Mouse (Mus musculus) v-Abl transformed pro-B cells (cell line): ENCODE measurements at regions not wholly inside any gene's neighbourhood (a gene's known extent, or its start where the extent isn't known, plus 50 kb on each side); places are given as distances from the start of the nearest gene placed in this dataset.

ENCODE experiments used
- in situ Hi-C, 2 experiments: fragments of 400-800 bp; cut with MboI; formaldehyde crosslinking; loops; one replicate each; pipeline ENCODE4 v1.15.1; 2025; ENCODE audit not compliant: unreplicated experiment in 2 of 2

DNA sequence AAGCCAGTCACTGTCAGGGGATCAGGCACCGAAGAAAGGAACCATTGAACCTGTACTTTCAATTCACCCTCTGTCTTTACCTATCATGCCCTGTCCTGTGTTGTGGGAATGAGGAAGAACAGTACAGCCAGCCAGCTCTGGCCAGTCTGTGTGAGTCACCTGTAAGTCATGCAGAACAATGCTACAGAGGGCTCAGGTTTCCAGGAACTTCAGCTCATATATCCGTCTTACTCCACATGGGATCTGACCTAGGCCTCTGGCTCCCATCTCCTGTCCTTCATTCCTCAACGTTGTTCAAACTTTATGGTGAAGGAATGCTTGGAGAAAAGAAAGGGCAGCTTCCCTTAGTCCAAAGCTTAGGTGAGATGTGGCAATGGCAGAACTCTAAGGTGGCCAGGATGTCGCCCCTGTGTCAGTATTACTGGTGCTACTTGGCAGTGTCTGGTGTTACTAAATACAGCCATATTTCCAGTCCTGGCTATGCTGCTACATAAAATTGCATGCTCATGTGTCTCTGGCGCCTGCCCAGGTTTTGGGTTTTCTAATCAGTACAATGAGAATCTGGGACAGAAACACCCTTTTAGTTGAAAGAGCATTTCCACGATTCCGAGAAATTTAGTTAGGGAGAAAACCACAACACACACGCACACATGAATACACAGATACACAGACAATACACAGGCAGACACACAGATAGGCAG is 140.7 kb upstream of the Gmds start:
- in situ Hi-C loops, result no loop called here

DNA sequence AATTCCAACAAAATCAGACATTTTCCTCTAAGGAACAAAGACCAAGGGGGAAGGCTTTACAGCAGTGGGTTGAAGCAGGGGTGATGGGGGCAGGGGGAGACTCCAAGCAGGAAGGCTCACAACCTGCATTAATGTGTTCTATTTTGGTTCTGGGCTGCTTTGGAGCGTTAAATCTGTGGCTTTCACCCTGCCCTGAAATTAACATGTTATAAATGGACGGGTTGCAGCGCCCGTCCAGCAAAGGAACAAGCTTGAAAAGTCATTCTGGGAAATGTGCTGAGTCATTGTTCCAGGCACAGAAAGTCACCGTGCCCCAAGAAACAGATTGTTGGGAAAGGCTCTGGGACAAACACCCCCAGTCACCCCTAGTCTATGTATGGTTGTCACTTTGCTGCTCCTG is 127.2 kb upstream of the Gmds start:
- in situ Hi-C loops, result no loop called here

DNA sequence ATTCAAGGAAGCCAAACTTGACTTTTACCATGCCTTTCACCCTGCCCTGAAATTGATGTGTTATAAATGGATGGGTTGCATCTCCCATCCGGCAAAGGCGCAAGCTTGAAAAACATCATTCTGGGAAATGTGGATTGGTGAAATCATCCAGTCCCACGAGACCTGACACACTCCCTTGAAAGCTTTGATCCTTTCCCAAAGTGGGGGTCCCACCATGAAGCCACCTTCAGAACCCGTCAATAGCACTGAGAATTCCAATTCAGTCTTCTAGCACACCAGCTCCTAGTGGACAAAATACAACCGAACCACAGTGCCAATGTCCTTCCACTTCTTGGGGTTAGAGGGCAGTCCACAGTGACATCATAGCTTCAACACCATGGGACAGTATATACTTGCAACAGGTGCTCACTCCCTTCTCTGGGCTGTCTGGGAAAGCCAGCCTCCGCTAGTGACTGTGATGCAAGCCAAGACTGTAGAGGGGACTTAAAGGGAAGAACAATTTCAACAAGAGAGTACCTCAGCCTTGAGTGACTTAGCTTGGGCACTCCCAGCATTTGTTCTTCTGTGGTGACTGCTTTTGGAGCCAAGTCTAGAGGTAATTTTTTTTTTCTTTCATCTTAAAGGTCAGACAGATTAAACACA is 126.6 kb upstream of the Gmds start:
- in situ Hi-C loops, result no loop called here

DNA sequence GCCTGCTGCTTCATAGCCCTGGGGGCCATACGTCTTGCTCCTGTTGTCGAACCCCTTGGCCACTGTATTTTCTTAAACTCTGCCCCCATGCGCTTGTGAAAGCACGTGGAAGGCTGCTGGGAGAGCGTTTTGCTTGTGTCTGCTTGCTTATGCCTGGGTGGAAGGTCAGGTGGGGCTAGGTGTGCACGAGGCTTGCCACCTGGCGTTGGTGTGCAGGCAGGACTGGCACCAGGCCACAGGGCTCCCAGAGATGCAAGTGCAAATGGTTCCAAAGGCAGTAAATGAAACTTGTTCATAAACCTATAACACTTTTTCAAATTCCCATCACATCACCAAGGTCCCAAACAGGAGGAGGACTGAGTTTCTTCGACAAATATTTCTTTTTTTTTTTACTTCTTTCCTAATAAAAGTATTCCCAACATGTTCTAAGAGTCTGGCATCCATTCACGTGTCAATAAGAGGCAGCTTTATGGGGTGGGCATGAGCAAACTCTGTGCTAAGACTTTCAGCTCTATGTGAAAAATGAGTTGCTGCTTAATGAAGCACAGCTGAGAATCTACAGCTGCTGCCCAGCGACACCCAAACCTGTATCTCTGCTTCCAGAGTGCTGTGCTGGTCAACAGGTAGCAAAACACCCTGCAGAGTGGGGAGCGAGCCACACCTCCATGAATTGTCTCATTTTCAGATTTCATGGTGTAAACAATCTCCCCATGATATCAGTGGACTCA is 116.0 kb upstream of the Gmds start:
- in situ Hi-C loops, result no loop called here

DNA sequence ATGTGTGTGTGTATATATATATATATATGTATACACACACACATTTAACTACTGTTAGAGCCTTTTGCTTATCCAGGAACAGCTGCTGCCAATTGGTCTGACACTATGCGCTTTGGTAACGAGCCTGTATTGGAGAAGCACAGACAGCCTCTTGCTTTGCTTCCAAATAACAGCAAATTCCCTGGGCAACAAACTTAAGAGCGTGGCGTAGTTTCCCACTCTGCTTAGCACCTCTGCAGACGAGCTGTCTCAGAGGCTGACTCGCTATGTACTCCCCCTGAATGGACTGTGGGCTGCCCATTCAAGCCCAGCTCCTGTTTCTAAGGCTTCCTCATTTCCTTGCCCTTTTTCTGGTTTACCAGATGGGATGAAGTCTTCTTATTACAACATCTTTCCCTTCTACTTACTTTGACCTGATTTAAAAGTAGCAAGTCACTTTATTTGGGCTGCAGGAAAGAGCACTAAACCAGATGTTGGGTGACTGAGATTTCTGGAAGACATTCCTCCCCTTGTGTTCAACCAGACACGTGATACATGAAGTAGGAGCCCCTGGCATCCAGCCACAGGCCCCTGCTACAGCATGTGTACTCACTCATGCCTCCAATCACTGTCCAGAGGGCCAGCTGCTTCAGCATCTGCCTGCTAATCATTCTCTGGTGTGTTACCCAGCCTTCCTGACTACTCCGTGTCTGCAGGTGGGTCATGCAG is 111.3 kb upstream of the Gmds start:
- in situ Hi-C loops, result no loop called here

DNA sequence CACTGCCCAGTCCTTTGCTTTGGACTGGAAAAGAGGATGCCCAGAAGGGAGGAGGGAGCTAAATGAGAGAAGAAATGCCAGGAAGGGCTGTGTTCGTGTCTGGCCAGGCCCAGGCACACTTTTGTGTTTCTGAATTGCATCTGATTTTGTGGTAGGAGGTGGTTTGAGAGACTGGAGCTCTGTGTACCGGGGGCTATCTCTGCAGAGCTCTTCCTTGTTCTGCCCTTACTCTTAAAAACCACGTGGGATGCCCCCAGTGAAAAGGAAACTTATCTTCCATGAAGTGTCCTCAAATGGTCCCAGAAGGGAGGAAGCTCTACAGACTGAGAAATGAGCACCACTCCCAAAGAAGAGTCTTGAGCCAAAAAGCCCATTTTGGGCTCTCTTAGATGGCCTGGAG is 106.0 kb upstream of the Gmds start:
- in situ Hi-C loops, result no loop called here

DNA sequence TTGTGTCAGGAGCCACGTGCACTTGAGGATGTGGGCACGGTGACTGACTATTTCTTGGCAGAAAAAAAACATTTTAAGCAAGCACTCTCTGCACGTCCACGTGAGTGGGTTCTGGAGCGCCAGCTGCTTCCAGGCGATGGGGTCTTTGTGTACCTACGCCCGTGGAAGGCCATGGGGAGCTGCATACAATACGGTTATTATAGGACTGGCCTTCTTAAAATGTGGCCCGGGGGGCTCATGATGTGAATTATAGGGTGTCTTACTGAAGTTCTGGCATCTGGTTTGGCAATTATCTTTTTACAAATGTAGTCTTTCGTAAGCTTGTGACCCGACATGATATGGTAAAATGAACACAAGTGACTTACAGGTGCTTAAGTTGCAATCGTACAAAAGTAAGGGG is 103.5 kb upstream of the Gmds start:
- in situ Hi-C loops, result no loop called here

DNA sequence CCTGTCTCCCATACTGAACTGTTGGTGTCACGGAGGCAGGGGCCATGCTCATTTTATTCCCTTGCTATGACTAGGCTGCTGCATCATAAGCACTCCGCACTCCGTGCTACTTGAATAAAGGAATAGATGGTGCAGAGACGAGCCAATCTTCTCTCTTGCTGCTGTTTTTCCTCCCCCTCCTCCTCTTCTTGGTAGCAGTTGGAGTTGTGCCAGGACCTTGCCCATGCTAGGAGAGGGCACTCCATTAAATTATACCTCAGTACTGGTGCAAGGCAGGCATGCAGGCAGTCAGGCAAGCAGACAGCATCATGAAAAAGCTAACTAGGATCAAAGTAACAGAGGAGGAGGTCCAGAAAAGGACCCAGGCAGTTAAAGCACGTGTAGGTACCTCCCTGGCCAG is 96.6 kb upstream of the Gmds start:
- in situ Hi-C loops, result no loop called here

DNA sequence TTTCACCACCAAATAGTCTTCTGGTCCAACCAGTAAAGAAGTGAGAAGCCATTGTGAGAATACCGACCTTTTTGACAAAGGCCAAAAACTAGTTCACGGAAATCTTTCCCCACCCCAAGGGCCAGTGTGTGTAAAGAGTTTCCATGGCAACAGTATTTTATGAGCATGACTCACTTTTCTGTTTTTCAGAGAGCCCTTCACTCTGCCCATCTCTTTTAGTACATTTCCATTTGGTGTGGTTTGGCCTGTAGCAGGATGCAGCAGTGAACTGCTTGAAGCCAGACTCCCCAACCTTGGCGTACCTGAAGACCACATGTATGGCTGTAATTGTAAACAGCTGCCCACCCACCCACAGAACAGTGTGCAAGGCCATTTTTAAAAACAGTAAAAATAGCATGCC is 89.9 kb upstream of the Gmds start:
- in situ Hi-C loops, result no loop called here

DNA sequence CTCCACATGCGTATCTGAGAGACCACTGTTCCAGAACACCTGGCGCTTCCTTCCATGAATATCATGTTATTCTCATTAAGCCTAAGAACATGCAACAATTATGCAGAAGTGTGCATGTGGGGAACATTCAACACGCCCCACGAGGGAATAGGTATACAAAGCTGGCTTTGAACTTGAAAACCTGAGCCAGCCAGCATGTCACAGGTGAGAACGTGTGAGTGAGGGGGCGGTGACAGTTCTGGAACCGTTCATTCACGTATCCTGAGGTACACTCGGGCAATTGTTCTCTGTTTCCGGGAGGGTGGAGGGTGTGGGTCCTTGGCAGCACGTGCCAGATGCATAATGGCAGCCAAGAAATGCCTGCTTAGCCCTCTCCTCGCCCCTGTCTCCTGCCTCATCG is 88.4 kb upstream of the Gmds start:
- in situ Hi-C loops, result no loop called here

DNA sequence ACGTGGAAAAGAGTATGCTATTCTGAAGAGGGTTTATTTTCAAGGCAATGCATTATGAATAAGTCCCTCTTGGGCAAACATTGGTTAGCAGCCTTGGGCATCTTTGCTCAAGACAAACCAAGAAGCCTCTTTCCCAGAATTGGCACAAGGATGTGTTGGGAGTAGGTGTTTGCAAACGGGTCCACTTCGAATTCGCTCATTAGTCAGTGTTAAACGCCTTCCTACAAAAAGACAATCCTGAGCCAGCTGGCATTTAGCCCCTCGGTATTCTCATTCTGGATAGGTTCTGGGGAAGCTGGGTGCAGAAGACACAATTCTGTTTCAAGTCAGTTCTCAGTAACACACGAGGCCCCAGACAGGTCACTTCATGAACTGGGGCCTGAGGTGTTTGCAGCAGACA is 87.7 kb upstream of the Gmds start:
- in situ Hi-C loops, result no loop called here

DNA sequence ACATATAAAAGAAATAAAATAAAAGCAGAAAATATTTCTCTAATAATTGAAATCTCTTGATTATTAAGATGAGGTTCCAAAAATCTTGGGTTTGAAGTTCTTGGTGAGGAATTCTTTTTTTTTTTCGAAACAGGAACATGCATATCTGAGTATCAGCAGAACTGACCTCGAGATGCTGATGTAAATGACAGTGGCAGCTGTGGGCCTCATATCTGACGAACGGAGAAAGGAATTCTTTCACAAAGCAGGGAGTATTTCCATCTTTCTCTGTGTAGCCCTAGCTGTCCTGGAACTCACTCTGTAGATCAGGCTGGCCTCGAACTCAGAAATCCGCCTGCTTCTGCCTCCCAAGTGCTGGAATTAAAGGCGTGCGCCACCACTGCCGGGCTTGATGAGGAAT is 86.0 kb upstream of the Gmds start:
- in situ Hi-C loops, result loop anchor here in 1 of 2 experiments (25.0 kb wide), 1 partner anchor 1337 kb away; no protein-coding TSS in a partner anchor

DNA sequence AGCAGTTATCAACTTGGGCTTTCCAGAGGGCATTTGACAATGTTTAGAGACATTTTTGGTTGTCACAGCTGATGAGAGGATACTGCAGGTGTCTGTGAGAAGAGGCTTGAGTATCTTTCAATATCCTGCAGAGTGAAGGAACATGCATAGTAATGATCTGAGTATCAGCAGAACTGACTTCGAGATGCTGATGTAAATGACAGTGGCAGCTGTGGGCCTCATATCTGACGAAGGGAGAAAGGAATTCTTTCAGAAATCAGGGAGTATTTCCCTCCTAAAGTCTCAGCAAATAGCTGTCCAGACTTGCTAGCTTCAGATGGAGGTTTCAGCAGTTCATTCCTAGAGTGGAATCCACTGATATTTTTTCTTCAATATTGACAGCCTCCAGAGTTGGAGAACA is 83.9 kb upstream of the Gmds start:
- in situ Hi-C loops, result loop anchor here in 1 of 2 experiments (25.0 kb wide), 1 partner anchor 1335 kb away; no protein-coding TSS in a partner anchor

DNA sequence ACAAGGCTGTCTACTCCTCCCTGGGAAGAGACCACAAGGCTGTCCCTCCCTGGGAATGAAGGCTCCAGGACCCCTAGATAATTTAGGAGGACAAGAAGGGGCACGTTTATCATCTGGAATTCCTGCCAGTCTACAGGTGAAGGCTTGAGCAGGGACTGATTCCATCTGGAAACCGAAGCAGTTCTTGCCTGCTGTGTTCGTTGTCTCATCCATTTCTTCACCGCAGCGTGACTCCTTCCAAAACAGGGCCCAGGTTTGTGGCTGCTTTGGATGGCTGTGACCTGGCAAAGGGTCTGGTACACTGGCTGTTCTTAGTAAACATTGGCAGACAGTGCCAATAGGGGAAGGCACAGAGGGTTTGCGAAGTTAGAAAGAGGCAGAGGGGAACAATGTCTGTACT is 80.8 kb upstream of the Gmds start:
- in situ Hi-C loops, result loop anchor here (10.0 to 25.0 kb wide), 3 partner anchors 185 to 1332 kb away; no protein-coding TSS in a partner anchor

DNA sequence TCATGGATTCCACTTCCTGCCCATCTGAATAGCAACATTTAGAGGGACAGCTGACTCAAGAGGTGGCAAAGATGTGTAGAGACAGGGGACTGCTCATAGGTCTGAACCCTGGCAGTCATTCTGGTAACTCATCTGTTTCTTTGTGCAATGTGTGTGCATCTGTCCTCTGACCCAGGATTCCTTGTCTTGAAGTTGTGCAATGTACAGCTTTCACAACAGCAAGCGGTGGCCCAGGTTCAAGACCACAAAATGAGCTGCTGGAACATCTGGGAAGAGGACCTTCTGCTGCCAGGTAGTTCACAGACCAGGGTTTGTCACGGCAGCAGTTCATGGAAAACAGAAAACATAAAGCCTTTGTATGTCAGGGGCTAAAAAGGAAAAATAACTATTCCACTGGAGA is 80.1 kb upstream of the Gmds start:
- in situ Hi-C loops, result loop anchor here (10.0 to 25.0 kb wide), 3 partner anchors 186 to 1331 kb away; no protein-coding TSS in a partner anchor

DNA sequence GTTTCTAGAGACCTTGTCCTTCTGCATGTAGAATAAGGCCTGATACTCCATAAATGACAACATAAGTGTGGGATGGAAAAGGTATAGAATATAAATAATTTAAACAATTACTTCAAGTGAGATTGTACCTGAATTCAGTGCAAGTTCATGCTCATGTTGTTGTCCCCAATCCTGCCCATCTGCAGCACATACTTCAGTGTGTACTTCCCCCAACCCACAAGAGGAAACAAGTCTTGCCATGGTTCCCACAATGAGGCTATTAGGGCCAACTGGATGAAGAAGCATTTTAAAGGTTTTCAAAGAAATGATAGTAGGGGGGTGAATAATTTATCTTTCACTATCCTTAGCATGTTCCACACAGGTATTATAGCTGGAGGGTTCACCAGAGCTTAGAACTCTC is 79.4 kb upstream of the Gmds start:
- in situ Hi-C loops, result loop anchor here (10.0 to 25.0 kb wide), 3 partner anchors 187 to 1331 kb away; no protein-coding TSS in a partner anchor

DNA sequence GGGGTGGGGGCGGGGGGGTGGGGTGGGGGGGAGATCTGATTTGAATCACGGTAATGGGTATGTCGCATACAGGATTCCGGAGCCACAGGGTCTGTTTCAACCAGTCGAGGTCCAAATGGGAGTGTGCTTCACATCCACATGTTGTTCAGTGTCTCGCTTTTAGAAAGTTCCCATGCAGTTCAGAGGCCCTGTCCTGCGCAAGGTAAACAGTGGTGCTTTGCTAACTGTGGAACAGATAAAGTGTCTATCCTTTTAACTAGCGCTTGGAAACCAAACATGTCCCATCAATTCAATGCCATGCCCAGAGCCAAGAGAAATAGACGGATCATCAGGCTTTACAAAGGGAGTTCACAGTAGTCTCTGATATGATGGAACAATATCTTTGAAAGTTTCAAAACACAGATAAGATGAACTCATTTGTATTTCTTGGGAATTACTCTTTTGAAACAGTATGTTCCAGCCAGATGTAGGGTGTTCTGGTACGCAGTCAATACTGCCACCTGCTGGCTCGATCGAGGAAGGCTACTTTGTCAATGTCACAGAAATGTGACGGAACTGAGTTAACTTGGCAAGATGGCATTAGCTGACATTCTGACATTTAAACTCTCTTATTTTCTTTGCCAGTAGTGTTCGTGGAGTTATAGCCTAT is 72.9 kb upstream of the Gmds start:
- in situ Hi-C loops, result loop anchor here (5.0 to 25.0 kb wide), 10 partner anchors 81 to 1324 kb away; no protein-coding TSS in a partner anchor

DNA sequence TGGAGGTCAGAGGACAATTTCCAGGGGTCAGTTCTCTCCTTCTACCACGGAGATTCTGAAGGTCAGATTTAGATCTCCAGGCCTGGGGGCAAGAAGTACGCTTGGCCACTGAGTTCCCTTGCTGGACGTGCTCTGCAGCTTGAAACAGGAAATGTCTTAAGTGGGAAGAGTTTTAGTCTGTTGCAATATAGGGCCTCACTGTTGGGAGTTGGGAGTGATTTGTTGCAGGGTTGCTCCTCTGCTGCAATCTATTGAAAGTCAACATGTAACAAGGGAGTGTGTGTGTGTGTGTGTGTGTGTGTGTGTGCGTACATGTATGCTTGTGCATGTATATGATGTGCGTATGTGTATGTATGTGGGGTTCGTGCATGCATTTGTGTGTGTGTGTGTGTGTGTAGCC is 71.5 kb upstream of the Gmds start:
- in situ Hi-C loops, result loop anchor here (5.0 to 25.0 kb wide), 10 partner anchors 82 to 1323 kb away; no protein-coding TSS in a partner anchor

DNA sequence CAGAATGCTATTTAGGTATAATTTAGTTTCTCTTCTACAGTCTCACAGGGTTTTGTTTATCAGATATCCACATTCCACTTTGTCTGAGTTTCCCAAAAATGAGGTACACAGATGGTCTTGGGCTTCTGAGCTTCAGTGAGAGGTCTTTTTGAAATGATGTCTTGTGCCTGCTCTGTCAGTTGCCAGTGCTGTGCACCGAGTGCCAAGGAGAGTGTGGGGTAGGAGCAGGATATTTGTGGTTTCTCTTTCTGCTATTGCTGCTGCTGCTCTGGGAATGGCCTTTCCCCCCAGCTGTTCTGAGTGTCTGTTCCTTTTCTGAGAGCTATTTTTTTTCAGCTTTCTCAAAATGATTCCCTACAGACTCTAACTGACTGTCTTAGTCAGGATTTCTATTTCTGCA is 60.1 kb upstream of the Gmds start:
- in situ Hi-C loops, result no loop called here
